Mouse (Mus musculus) C2C12 (cell line): Measurements from ENCODE around the gene Kank1. TPM values are rescaled to one million over a fixed set of nuclear protein-coding genes. Genes with fewer than 3 reads are reported as not detected.

Experiments
- H3K27me3 ChIP-seq: one replicate; pipeline ENCODE4 v1.6.1; 2011; ENCODE audit not compliant: control insufficient read depth, insufficient read depth, insufficient read length
- H3K36me3 ChIP-seq: one replicate; pipeline ENCODE4 v1.6.1; 2011; ENCODE audit not compliant: control insufficient read depth, insufficient read depth
- H3K4me3 ChIP-seq: one replicate; pipeline ENCODE4 v1.5.1; 2011; ENCODE audit warnings: mild to moderate bottlenecking, control low read depth; ENCODE audit not compliant: poor library complexity, insufficient read depth, severe bottlenecking
- H3K79me2 ChIP-seq: one replicate; pipeline ENCODE4 v1.6.1; 2011; ENCODE audit not compliant: control insufficient read depth, insufficient read depth
- H3K79me3 ChIP-seq: one replicate; pipeline ENCODE4 v1.6.1; 2011; ENCODE audit warnings: low read depth, control low read depth
- H3ac ChIP-seq: one replicate; pipeline ENCODE3; 2011; ENCODE audit warnings: low read depth; ENCODE audit not compliant: control insufficient read depth, insufficient read length
- CEBPB ChIP-seq: IDR thresholded peaks from one replicate; pipeline ENCODE4 v1.6.1; 2011; ENCODE audit warnings: low read depth, mild to moderate bottlenecking, control low read depth, moderate library complexity
- CTCF ChIP-seq: IDR thresholded peaks from one replicate; pipeline ENCODE4 v1.5.1; 2011; ENCODE audit not compliant: control insufficient read depth, insufficient read depth, insufficient read length
- FOSL1 ChIP-seq: IDR thresholded peaks from one replicate; pipeline ENCODE4 v1.8.0; 2011; ENCODE audit warnings: mild to moderate bottlenecking, low read length; ENCODE audit not compliant: poor library complexity, insufficient read depth, severe bottlenecking
- MAX ChIP-seq: IDR thresholded peaks from one replicate; pipeline ENCODE4 v1.6.1; 2011; ENCODE audit warnings: mild to moderate bottlenecking, control low read depth
- MYOD1 ChIP-seq: IDR thresholded peaks from one replicate; pipeline ENCODE4 v1.6.1; 2011; ENCODE audit warnings: low read depth; ENCODE audit not compliant: control insufficient read depth, insufficient read length
- MYOG ChIP-seq: IDR thresholded peaks from one replicate; pipeline ENCODE4 v1.6.1; 2011; ENCODE audit not compliant: control insufficient read depth, insufficient read length; ENCODE audit errors: extremely low read depth
- USF1 ChIP-seq: IDR thresholded peaks from one replicate; pipeline ENCODE4 v1.6.1; 2011; ENCODE audit warnings: low read depth, mild to moderate bottlenecking, control low read depth, moderate library complexity
- polyA plus RNA-seq: library from polyadenylated mRNA; unstranded; fragments of >200 nt; fragmentation: generic; extraction: Trizol; gene quantifications from one replicate; pipeline ENCODE4 v1.2.1, GENCODE M21; 2012; ENCODE audit warnings: missing spikeins

The Kank1 gene
- polyA plus RNA-seq, 1 experiment: 0.49 TPM

DNA sequence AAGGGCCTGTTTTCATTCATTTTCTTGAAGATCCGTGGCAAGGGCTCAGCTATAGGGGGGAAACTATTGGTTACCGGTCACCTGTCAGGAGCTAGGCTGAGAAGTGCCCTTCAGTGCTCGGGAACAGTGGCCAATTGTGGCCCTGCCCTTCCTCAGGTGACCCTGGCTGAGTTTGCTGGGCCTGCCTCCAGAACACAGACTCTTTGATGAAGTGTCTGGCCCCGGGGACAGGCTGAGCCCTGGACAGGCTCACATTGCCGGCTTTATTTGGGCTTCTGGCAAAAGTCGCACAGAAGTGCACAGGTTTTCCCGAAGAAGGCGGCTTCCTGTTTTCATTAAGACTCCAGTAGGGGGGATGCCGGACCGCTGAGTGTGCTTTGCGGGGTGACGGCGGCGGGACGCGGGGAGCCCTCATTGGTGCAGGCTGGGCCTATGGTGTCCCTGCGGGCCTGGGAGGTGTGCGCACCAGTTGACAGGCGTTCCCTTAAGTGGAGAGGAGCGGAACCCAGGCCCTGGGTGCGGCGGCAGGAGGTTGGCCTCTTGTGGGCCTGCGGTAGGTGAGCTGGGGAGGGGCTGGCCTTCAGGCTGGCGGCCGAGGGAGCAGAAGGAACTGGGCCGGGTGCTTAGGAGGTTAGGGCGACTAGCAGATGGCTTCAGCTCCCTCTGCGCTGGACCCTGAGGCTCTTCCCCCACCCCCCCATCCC is 169.9 kb downstream of the Kank1 start:
- TF ChIP-seq MYOD1 (no peak), CEBPB (no peak), USF1 (no peak), FOSL1 (no peak)
- H3ac ChIP-seq: peak overlapping the region; percentile 29
- H3K79me3 ChIP-seq: no peaks in the 10 kb centered on the region
- H3K79me2 ChIP-seq: no peaks in the 10 kb centered on the region
- no peaks in the 10 kb centered on the region for H3K36me3 ChIP-seq
- no peaks in the 10 kb centered on the region for H3K27me3 ChIP-seq
- no peak overlapping the region for H3K4me3 ChIP-seq

GRCm38 (mm10) chr19:25407185-25407886 is 170.6 kb downstream of the Kank1 start:
- H3K36me3 ChIP-seq: no peaks in the 10 kb centered on the region
- H3K4me3 ChIP-seq: no peak overlapping the region

DNA sequence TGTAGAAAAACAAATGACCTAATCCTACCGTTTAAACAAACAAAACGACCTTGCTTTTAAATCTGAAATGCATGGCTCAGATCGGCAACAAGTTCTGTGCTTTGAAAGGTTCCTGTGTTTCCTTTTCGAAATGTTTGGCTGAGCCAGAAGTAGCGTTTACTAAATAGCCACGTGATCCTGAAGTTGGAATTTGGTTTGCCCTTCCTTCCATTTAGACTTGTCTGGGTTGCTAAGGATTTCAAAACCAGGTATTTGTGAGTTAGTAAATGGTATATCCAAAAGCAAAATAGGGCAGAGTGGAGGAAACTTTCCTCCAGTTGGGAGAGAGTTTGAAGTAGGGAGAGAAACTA is 171.1 kb downstream of the Kank1 start:
- H3K79me2 ChIP-seq: no peaks in the 10 kb centered on the region
- H3ac ChIP-seq: no peak overlapping the region
- no peak overlapping the region for H3K4me3 ChIP-seq
- no peaks in the 10 kb centered on the region for H3K79me3 ChIP-seq
- no peaks in the 10 kb centered on the region for H3K27me3 ChIP-seq
- H3K36me3 ChIP-seq: no peaks in the 10 kb centered on the region
- TF ChIP-seq MYOD1 (no peak), USF1 (peak; percentile 53)

More at GRCm38 (mm10) chr19:25407185-25407886, 170.6 kb downstream of the Kank1 start:
- Histone ChIP-seq H3ac (no peak overlapping the region), H3K79me3 (no peaks in the 10 kb centered on the region), H3K27me3 (no peaks in the 10 kb centered on the region), H3K79me2 (no peaks in the 10 kb centered on the region)
- no peak for TF ChIP-seq MYOD1

DNA sequence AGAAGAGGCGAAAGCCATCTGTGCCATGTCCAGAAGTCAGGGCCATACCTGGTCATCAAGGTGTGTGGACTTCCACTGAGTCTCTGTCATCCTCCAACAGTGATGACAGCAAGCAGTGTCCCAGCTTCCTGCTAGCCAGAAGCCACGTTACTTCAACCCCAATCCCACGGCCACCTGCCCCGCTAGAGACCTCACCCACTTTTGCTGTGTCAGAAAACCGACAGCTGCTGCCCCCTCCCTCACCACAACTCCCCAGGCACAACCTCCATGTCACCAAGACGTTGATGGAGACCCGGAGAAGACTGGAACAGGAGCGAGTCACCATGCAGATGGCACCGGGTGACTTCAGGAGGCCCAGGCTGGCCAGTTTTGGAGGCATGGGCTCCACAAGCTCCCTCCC is 172.5 kb downstream of the Kank1 start:
- Histone ChIP-seq H3ac (no peak overlapping the region), H3K4me3 (no peak overlapping the region), H3K27me3 (no peaks in the 10 kb centered on the region), H3K79me3 (no peaks in the 10 kb centered on the region), H3K79me2 (no peaks in the 10 kb centered on the region), H3K36me3 (no peaks in the 10 kb centered on the region)
- TF ChIP-seq CTCF (no peak), MYOG (no peak)

DNA sequence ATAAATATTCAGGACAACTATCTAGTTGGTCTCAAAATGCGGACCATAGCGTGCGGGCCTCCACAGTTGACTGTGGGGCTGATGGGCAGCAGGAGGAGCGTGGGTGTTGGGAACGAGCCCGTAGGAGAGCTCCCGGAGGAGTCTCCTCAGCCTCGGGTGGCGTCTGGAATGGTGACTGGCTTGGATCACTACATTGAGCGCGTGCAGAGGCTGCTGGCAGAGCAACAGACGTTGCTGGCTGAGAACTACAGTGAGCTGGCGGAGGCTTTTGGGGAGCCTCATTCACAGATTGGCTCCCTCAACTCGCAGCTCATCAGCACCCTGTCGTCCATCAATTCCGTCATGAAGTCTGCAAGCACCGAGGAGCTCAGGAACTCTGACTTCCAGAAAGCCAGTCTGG is 174.6 kb downstream of the Kank1 start:
- Histone ChIP-seq H3K27me3 (no peaks in the 10 kb centered on the region), H3K4me3 (no peak overlapping the region), H3ac (no peak overlapping the region), H3K36me3 (no peaks in the 10 kb centered on the region), H3K79me2 (no peaks in the 10 kb centered on the region), H3K79me3 (no peaks in the 10 kb centered on the region)
- no peak for TF ChIP-seq MYOD1
- TF ChIP-seq USF1: no peak
- TF ChIP-seq MAX: no peak
- TF ChIP-seq CTCF: no peak
- TF ChIP-seq FOSL1: no peak
- no peak for TF ChIP-seq CEBPB
- no peak for TF ChIP-seq MYOG

- H3K27me3 ChIP-seq: no peaks in the 10 kb centered on the region
- H3ac ChIP-seq: no peak overlapping the region
- H3K79me3 ChIP-seq: no peaks in the 10 kb centered on the region
- H3K4me3 ChIP-seq: no peak overlapping the region
- H3K79me2 ChIP-seq: no peaks in the 10 kb centered on the region
- H3K36me3 ChIP-seq: no peaks in the 10 kb centered on the region
- no peak for TF ChIP-seq CTCF
- no peak for TF ChIP-seq MYOD1
- TF ChIP-seq FOSL1: no peak
- no peak for TF ChIP-seq USF1
- TF ChIP-seq MYOG: no peak
- no peak for TF ChIP-seq CEBPB
- TF ChIP-seq MAX: no peak
Measured at GRCm38 (mm10) chr19:25415448-25415847, 178.7 kb downstream of the Kank1 start.
